8 mouse cellular contexts compared by ENCODE assay signal in the genomic region with DNA sequence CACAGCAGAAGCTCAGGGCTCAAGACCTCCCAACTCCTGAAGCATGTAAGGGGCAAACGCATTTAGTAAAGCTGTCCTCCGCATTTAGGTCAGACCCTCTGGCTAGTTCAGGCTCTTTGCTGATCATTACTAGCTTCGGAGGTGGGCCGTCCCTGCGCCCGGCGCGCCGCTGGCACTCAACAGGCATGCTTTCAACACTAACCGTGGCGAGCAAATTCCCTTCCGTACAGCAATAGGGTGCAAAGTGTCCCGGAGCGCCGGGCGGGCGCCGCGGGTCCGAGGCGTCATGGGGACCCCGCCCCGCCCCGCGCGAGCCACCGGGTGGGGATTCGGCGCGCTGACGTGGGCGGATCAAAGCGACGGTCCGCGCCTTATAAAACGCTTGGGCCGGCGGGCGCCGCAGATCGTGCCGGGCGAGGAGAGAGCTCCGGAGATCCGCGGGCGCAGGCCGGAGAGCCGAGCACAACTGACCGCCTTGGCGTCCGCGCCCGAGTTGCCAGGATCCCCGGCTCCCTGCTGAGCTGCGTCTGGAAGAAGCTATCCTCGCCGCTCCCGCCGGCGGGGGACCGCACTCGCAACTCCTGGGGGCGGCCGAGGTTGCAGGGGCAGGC. TPM values are rescaled to one million over a fixed set of nuclear protein-coding genes. Genes with fewer than 3 reads are reported as not detected.
A peak's percentile ranks its signal among the peaks of the same experiment; 100 is the strongest.
DNase-seq lines count a peak whose midpoint lies in the region; ATAC-seq and TF ChIP-seq lines count a peak whose summit lies in the region.

A gene (plus strand): TSS at position 402 of the 611 bp plus-strand sequence.

- no peak for ATAC-seq in intestine, embryonic 15.5 days
- ATAC-seq in stomach, postnatal 0 days (ENCODE audit: low FRiP score, low TSS enrichment) = no peak

- H3K27ac ChIP-seq in intestine, embryonic 15.5 days = no peak within 1 kb of the TSS
- no peak within 1 kb of the TSS for H3K27ac ChIP-seq in stomach, postnatal 0 days (replicated peaks)

- peaks cover 42% of the 10 kb centered on the region for H3K4me1 ChIP-seq in intestine, embryonic 15.5 days (replicated peaks)
- H3K4me1 ChIP-seq in stomach, postnatal 0 days (replicated peaks; ENCODE audit: control insufficient read depth, insufficient read depth) = peaks cover 10% of the 10 kb centered on the region; the same call in 1 of the 2 replicates

- no peaks in the 10 kb centered on the region for H3K36me3 ChIP-seq in intestine, embryonic 15.5 days
- no peaks in the 10 kb centered on the region for H3K36me3 ChIP-seq in stomach, postnatal 0 days (ENCODE audit: control insufficient read depth, insufficient read depth, low read length)

- TF ChIP-seq EP300 in stomach, postnatal 0 days (optimal IDR thresholded peaks at IDR 0.05) = no peak

- peak within 1 kb of the TSS; percentile 52 for H3K4me3 ChIP-seq in intestine, embryonic 15.5 days (replicated peaks)
- H3K4me3 ChIP-seq in stomach, postnatal 0 days (ENCODE audit: low read depth, low read length) = peak within 1 kb of the TSS; percentile 52

- DNase-seq in kidney, adult 18-20 months = peak; percentile 33
- DNase-seq in kidney, adult 9 months = no peak
- peak; percentile 54 to 57 for DNase-seq in adrenal gland, postnatal 36 days
- DNase-seq in gastrocnemius, postnatal 10 days = peak; percentile 65
- peak; percentile 77 for DNase-seq in lung, postnatal 10 days
- DNase-seq in stomach, postnatal 0 days (ENCODE audit: low spot score) = peak; percentile 61
- DNase-seq in T-cell, adult 2 months (ENCODE audit: low spot score) = no peak

- TF ChIP-seq CTCF in stomach, postnatal 0 days (IDR thresholded peaks at IDR 0.05; ENCODE audit: low read depth) = no peak

- H3K9ac ChIP-seq in intestine, embryonic 15.5 days = peak within 1 kb of the TSS; percentile 47
- peak within 1 kb of the TSS; percentile 65 for H3K9ac ChIP-seq in stomach, postnatal 0 days (ENCODE audit: low read length)

- peak within 1 kb of the TSS; percentile 100 for H3K4me2 ChIP-seq in intestine, embryonic 15.5 days (replicated peaks)
- peak within 1 kb of the TSS; percentile 99 for H3K4me2 ChIP-seq in stomach, postnatal 0 days (replicated peaks; ENCODE audit: low read depth)

- peaks cover 63% of the 10 kb centered on the region for H3K27me3 ChIP-seq in intestine, embryonic 15.5 days (replicated peaks)
- no peaks in the 10 kb centered on the region for H3K27me3 ChIP-seq in stomach, postnatal 0 days (ENCODE audit: control insufficient read depth, insufficient read depth, low read length)

- WGBS in intestine, embryonic 15.5 days = under 1% methylated on average over 66 of the region's 66 CpGs
- WGBS in stomach, postnatal 0 days = under 1% methylated on average over 66 of the region's 66 CpGs

- H3K9me3 ChIP-seq in intestine, embryonic 15.5 days = no peaks in the 10 kb centered on the region
- no peaks in the 10 kb centered on the region for H3K9me3 ChIP-seq in stomach, postnatal 0 days (ENCODE audit: control insufficient read depth, low read length)

RNA-seq across cellular contexts. Expression of the gene that starts here (rescaled TPM):
- 1 to 10 TPM; 2.6 to 3.6 TPM for total RNA-seq in adrenal gland, postnatal 36 days (2021)
- total RNA-seq in gastrocnemius, postnatal 10 days (2021) = 10 to 100 TPM; 10.5 to 12.8 TPM
- 1.7 and 1.8 TPM in 2 replicates for polyA plus RNA-seq in intestine, embryonic 15.5 days (2015; fragmentation: Nextera tagmentation; extraction: Ambion mirVana)
- 9.7 and 10.8 TPM in 2 replicates for polyA plus RNA-seq in stomach, postnatal 0 days (2015; fragmentation: Nextera tagmentation; extraction: Ambion mirVana)

Comparison
In these comparisons a context has a peak if more than half of its experiments do, and no peak if none do; other contexts are left out.
1. DNase-seq: peak in kidney, adult 18-20 months (single experiment), adrenal gland, postnatal 36 days (2 of 2), gastrocnemius, postnatal 10 days (single experiment), lung, postnatal 10 days (single experiment) and stomach, postnatal 0 days (single experiment); none in kidney, adult 9 months (single experiment) and T-cell, adult 2 months (single experiment).